ENCODE assay signal across 27 mouse cellular contexts in genomic region chr7:134586990-134587389, GRCm38 (mm10).
DNase-seq lines count a peak whose midpoint lies in the region; ATAC-seq and TF ChIP-seq lines count a peak whose summit lies in the region.
"Had no signal": no experiment of that assay in that cellular context is flagged by ENCODE, and none has a peak within 500 bp of the region (broad histone marks: within the 10 kb centered on the region; RNA-seq: fewer than 3 reads in every experiment).

No protein-coding gene starts in this region.

- H3K4me2 ChIP-seq in kidney, embryonic 16.5 days (replicated peaks; ENCODE audit: low read depth, low read length): no peak overlapping the region
- H3K4me2 ChIP-seq in hindbrain, embryonic 16.5 days (ENCODE audit: low read length): no peak overlapping the region
- H3K4me2 ChIP-seq: forebrain, embryonic 15.5 days; heart, embryonic 13.5 days; limb, embryonic 12.5 days; liver, embryonic 11.5 days; stomach, embryonic 15.5 days had no signal

- WGBS in kidney, adult 2 months: 94% methylated on average over 6 of the region's 6 CpGs
- 86% methylated on average over 6 of the region's 6 CpGs for WGBS in kidney, embryonic 16.5 days
- 84% methylated on average over 6 of the region's 6 CpGs for WGBS in hindbrain, embryonic 16.5 days

- H3K36me3 ChIP-seq in kidney, adult 2 months (ENCODE audit: control insufficient read depth, insufficient read depth, low read length): no peaks in the 10 kb centered on the region
- H3K36me3 ChIP-seq in kidney, embryonic 16.5 days (ENCODE audit: insufficient read depth, low read length): no peaks in the 10 kb centered on the region
- no peaks in the 10 kb centered on the region for H3K36me3 ChIP-seq in hindbrain, embryonic 16.5 days (ENCODE audit: control insufficient read depth, insufficient read depth, low read length)
- H3K36me3 ChIP-seq: forebrain, embryonic 10.5 days; forebrain, embryonic 15.5 days; heart, embryonic 13.5 days; limb, embryonic 12.5 days; stomach, embryonic 15.5 days had no signal

- H3K27me3 ChIP-seq in kidney, adult 2 months (replicated peaks; ENCODE audit: control insufficient read depth, insufficient read depth, low read length): no peaks in the 10 kb centered on the region; the same call in 1 of the 2 replicates
- no peaks in the 10 kb centered on the region for H3K27me3 ChIP-seq in kidney, embryonic 16.5 days (ENCODE audit: insufficient read depth, low read length)
- no peaks in the 10 kb centered on the region for H3K27me3 ChIP-seq in hindbrain, embryonic 16.5 days (replicated peaks; ENCODE audit: control insufficient read depth, insufficient read depth, low read length)
- H3K27me3 ChIP-seq: forebrain, embryonic 15.5 days; heart, embryonic 13.5 days; limb, embryonic 12.5 days; stomach, embryonic 15.5 days had no signal

- ATAC-seq in kidney, embryonic 16.5 days (ENCODE audit: low FRiP score, low TSS enrichment): no peak
- ATAC-seq in common myeloid progenitor, adult 5-6 weeks (replicated peaks; ENCODE audit: low read depth, poor library complexity, severe bottlenecking): peak; percentile 29; the same call in 1 of the 2 replicates
- peak; percentile 31; the same call in 1 of the 2 replicates for ATAC-seq in megakaryocyte progenitor cell, adult 5-6 weeks (replicated peaks; ENCODE audit: poor library complexity)
- ATAC-seq in hindbrain, embryonic 16.5 days: no peak
- ATAC-seq in erythroid progenitor cell, adult 5-6 weeks (replicated peaks; ENCODE audit: low FRiP score, poor library complexity, severe bottlenecking): no peak
- ATAC-seq: CD4-positive, CD25-positive, alpha-beta regulatory T cell, adult 4 months; forebrain, embryonic 15.5 days; intestine, embryonic 16.5 days had no signal

- H3K4me3 ChIP-seq in kidney, adult 2 months (ENCODE audit: insufficient read depth, low read depth, low read length): no peak overlapping the region
- no peak overlapping the region for H3K4me3 ChIP-seq in kidney, embryonic 16.5 days (ENCODE audit: low read length)
- H3K4me3 ChIP-seq in hindbrain, embryonic 16.5 days (ENCODE audit: low read length): no peak overlapping the region
- H3K4me3 ChIP-seq: forebrain, embryonic 10.5 days; forebrain, embryonic 15.5 days; heart, adult 2 months; heart, embryonic 13.5 days; layer of hippocampus, adult 2 months; limb, embryonic 12.5 days; stomach, embryonic 15.5 days had no signal

- H3K4me1 ChIP-seq in kidney, adult 2 months (ENCODE audit: control insufficient read depth, insufficient read depth, low read length): no peaks in the 10 kb centered on the region
- H3K4me1 ChIP-seq in kidney, embryonic 16.5 days (ENCODE audit: insufficient read depth, low read length): no peaks in the 10 kb centered on the region
- no peaks in the 10 kb centered on the region for H3K4me1 ChIP-seq in hindbrain, embryonic 16.5 days (ENCODE audit: control insufficient read depth, insufficient read depth, low read depth, low read length)
- H3K4me1 ChIP-seq: forebrain, embryonic 10.5 days; forebrain, embryonic 15.5 days; stomach, embryonic 15.5 days had no signal

- no peak overlapping the region for H3K9ac ChIP-seq in kidney, embryonic 16.5 days (replicated peaks; ENCODE audit: low read length)
- no peak overlapping the region for H3K9ac ChIP-seq in hindbrain, embryonic 16.5 days (ENCODE audit: low read depth, low read length)
- H3K9ac ChIP-seq: forebrain, embryonic 15.5 days; heart, embryonic 13.5 days; limb, embryonic 12.5 days; stomach, embryonic 15.5 days had no signal

- no peaks in the 10 kb centered on the region for H3K9me3 ChIP-seq in kidney, embryonic 16.5 days (ENCODE audit: low read length)
- no peaks in the 10 kb centered on the region for H3K9me3 ChIP-seq in hindbrain, embryonic 16.5 days (ENCODE audit: control insufficient read depth, low read length)
- H3K9me3 ChIP-seq: forebrain, embryonic 10.5 days; forebrain, embryonic 15.5 days; heart, embryonic 13.5 days; limb, embryonic 12.5 days; stomach, embryonic 15.5 days had no signal

- peak; percentile 4 for DNase-seq in kidney, adult 2 months
- DNase-seq in spleen, postnatal 36 days (ENCODE audit: low spot score in 2 of 2): peak; percentile 61 to 71
- DNase-seq: adrenal gland, postnatal 36 days; cerebellum, adult 2 months; cerebellum, postnatal 25 days; gastrocnemius, postnatal 25 days; kidney, adult 9 months; kidney, postnatal 14 days; layer of hippocampus, postnatal 36 days; lung, postnatal 4 days; midbrain, embryonic 14.5 days; right cerebral cortex, postnatal 25 days had no signal

- no peak for TF ChIP-seq POLR2A in kidney, adult 2 months (IDR thresholded peaks at IDR 0.05; ENCODE audit: low read depth, low read length)

- H3K27ac ChIP-seq in kidney, adult 2 months (ENCODE audit: insufficient read depth, low read depth, low read length): no peak overlapping the region
- H3K27ac ChIP-seq in kidney, embryonic 16.5 days (ENCODE audit: low read length): no peak overlapping the region
- no peak overlapping the region for H3K27ac ChIP-seq in hindbrain, embryonic 16.5 days (ENCODE audit: low read depth, low read length)
- H3K27ac ChIP-seq: forebrain, embryonic 10.5 days; forebrain, embryonic 15.5 days; heart, adult 2 months; heart, embryonic 13.5 days; layer of hippocampus, adult 2 months; limb, embryonic 12.5 days; stomach, embryonic 15.5 days had no signal

- TF ChIP-seq CTCF in kidney, adult 2 months (conservative IDR thresholded peaks at IDR 0.05; ENCODE audit: insufficient read depth, insufficient read length, low read depth, low read length): no peak

Comparison
In these comparisons a context has a peak if more than half of its experiments do, and no peak if none do; other contexts are left out.
1. ATAC-seq: peak in common myeloid progenitor, adult 5-6 weeks (single experiment) and megakaryocyte progenitor cell, adult 5-6 weeks (single experiment); none in kidney, embryonic 16.5 days (single experiment), hindbrain, embryonic 16.5 days (single experiment) and erythroid progenitor cell, adult 5-6 weeks (single experiment).